Mouse (Mus musculus) adipocyte (in vitro differentiated cells): Measurements from ENCODE around the gene 4930562C15Rik.
A peak's percentile ranks its signal among the peaks of the same experiment; 100 is the strongest.

Experiments
- DNase-seq: peaks from one replicate; pipeline ENCODE4 v3.0.0-alpha.2; 2016; ENCODE audit warnings: low spot score

4930562C15Rik gene

GRCm38 (mm10) chr16:4862863-4863483, 27.8 kb downstream of the 4930562C15Rik start:
- peak; percentile 85 for DNase-seq

- no peak for DNase-seq
These were observed 28.5 kb downstream of the 4930562C15Rik start for GRCm38 (mm10) chr16:4863742-4864141.

- DNase-seq = no peak
These were observed 31.0 kb downstream of the 4930562C15Rik start for GRCm38 (mm10) chr16:4866101-4866695.

GRCm38 (mm10) chr16:4870490-4870889, 35.3 kb downstream of the 4930562C15Rik start:
- DNase-seq = no peak

GRCm38 (mm10) chr16:4871926-4872325, 36.7 kb downstream of the 4930562C15Rik start:
- DNase-seq = no peak

GRCm38 (mm10) chr16:4875198-4876032, 40.2 kb downstream of the 4930562C15Rik start:
- no peak for DNase-seq

- DNase-seq = peak; percentile 89
These were observed 40.9 kb downstream of the 4930562C15Rik start for GRCm38 (mm10) chr16:4876033-4876680.

- peak; percentile 55 for DNase-seq
These were observed 42.0 kb downstream of the 4930562C15Rik start for GRCm38 (mm10) chr16:4877195-4877594.

GRCm38 (mm10) chr16:4877701-4878100, 42.5 kb downstream of the 4930562C15Rik start:
- no peak for DNase-seq

GRCm38 (mm10) chr16:4878192-4878885, 43.1 kb downstream of the 4930562C15Rik start:
- DNase-seq = peak; percentile 71

GRCm38 (mm10) chr16:4879101-4879707, 44.0 kb downstream of the 4930562C15Rik start:
- DNase-seq = peak; percentile 52

- DNase-seq = peak; percentile 80
These were observed 44.5 kb downstream of the 4930562C15Rik start for GRCm38 (mm10) chr16:4879708-4880124.

- peak; percentile 100 for DNase-seq
These were observed 45.1 kb downstream of the 4930562C15Rik start, which contains the start of gene Ubald1 for GRCm38 (mm10) chr16:4880136-4880825. Gene Ubald1 (minus strand): TSS chr16:4880315.

- no peak for DNase-seq
These were observed 46.5 kb downstream of the 4930562C15Rik start for GRCm38 (mm10) chr16:4881400-4882351.

GRCm38 (mm10) chr16:4884930-4885329, 49.7 kb downstream of the 4930562C15Rik start:
- DNase-seq = no peak

- peak; percentile 91 for DNase-seq
These were observed 50.8 kb downstream of the 4930562C15Rik start, which contains the start of gene Mgrn1 for GRCm38 (mm10) chr16:4885760-4886689. Gene Mgrn1 (plus strand): TSS chr16:4886249.

GRCm38 (mm10) chr16:4886690-4887020, 51.4 kb downstream of the 4930562C15Rik start:
- no peak for DNase-seq

- DNase-seq = no peak
These were observed 55.0 kb downstream of the 4930562C15Rik start for GRCm38 (mm10) chr16:4890201-4890709.
